Mouse (Mus musculus) E14TG2a.4 (cell line): ENCODE measurements around the gene Cdh13.

Source experiments
- CTCF ChIP-seq: conservative IDR thresholded peaks from 2 replicates; pipeline ENCODE4 v1.5.1; 2014; ENCODE audit warnings: low read length
- NANOG ChIP-seq: IDR thresholded peaks from 2 replicates; pipeline ENCODE4 v1.6.1; 2014; ENCODE audit warnings: borderline replicate concordance, low read length, mixed read lengths
- POU5F1 ChIP-seq: IDR thresholded peaks from 2 replicates; pipeline ENCODE4 v1.6.1; 2014; ENCODE audit warnings: low read length, borderline replicate concordance

DNA sequence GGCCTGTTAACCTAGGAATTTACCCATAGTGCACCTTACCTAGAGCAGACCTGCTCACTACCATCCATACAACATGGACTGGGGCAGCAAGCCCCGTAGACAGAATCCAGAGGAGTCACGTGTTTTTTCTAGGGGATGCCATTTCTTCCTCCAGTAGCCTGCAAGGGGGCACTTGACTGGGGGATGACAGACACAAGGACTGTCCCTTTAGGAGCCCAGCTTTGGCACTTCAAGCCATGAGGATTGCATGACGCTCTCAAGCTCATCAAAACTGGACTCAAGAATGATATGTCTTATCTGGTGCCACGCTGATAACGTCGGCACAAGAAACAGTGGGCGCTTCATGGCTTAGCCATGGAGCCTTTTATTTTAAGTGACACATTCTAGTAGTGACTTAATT, 31.4 kb downstream of the Cdh13 start:
- no peak for TF ChIP-seq CTCF
- no peak for TF ChIP-seq POU5F1
- TF ChIP-seq NANOG = no peak
